Mouse (Mus musculus) erythroid progenitor cell, adult 5-6 weeks (primary cell): Measurements from ENCODE around the gene Zbtb41. TPM values are rescaled to one million over a fixed set of nuclear protein-coding genes. Genes with fewer than 3 reads are reported as not detected.

Source experiments
- ATAC-seq: replicated peaks from 2 replicates; pipeline ENCODE4 v1.8.0; 2016; ENCODE audit warnings: moderate number of reproducible peaks, mild to moderate bottlenecking, moderate TSS enrichment, inconsistent platforms; ENCODE audit not compliant: poor library complexity, low FRiP score, severe bottlenecking
- total RNA-seq, 2 experiments: library from RNA; stranded (forward) in 1 of 2; stranded (reverse) in 1 of 2; fragments of 150-400 nt in 1 of 2; fragments of 186-747, 209-891 nt in 1 of 2; gene quantifications; 2 replicates each; pipeline versions ENCODE4 v1.2.3 to v1.2.4; 2015 to 2017; ENCODE audit warnings: low replicate concordance in 2 of 2

Gene Zbtb41
- total RNA-seq, 2 experiments from 2014 or later, result 7.1 to 7.3 TPM

GRCm38 (mm10) chr1:139460807-139461206, 38.7 kb downstream of the Zbtb41 start:
- no peak for ATAC-seq

- ATAC-seq, result peak; percentile 65; the same call in 1 of the 2 replicates
These were observed 43.8 kb downstream of the Zbtb41 start for GRCm38 (mm10) chr1:139465936-139466335.

- ATAC-seq, result 0 out of 2 replicates have a peak, but pooled peaks have one; percentile 21
These were observed 56.8 kb downstream of the Zbtb41 start for GRCm38 (mm10) chr1:139478898-139479297.

GRCm38 (mm10) chr1:139480246-139480645, 58.2 kb downstream of the Zbtb41 start:
- ATAC-seq, result no peak

- 0 out of 2 replicates have a peak, but pooled peaks have one; percentile 27 for ATAC-seq
These were observed 59.1 kb downstream of the Zbtb41 start for GRCm38 (mm10) chr1:139481146-139481545.

GRCm38 (mm10) chr1:139494630-139495029, 72.5 kb downstream of the Zbtb41 start:
- ATAC-seq, result peak; percentile 36; the same call in 1 of the 2 replicates

- ATAC-seq, result no peak
These were observed 73.3 kb downstream of the Zbtb41 start for GRCm38 (mm10) chr1:139495408-139495807.

GRCm38 (mm10) chr1:139496212-139496611, 74.1 kb downstream of the Zbtb41 start:
- ATAC-seq, result no peak

- ATAC-seq, result no peak
These were observed 77.7 kb downstream of the Zbtb41 start for GRCm38 (mm10) chr1:139499751-139500150.

- ATAC-seq, result no peak
These were observed 79.2 kb downstream of the Zbtb41 start, which contains the start of gene F13b for GRCm38 (mm10) chr1:139501258-139501752. Gene F13b, plus strand, starts transcription at chr1:139501702.

Other genes with a start within 250 kb of the Zbtb41 start
- gene Crb1, start 45.2 kb upstream of the Zbtb41 start, total RNA-seq (2015; ENCODE audit: low replicate concordance), result not detected in 2 replicates
- 0.13 TPM in 1 of 2 replicates, not detected in the other for gene Crb1, start 45.2 kb upstream of the Zbtb41 start, total RNA-seq (2017; ENCODE audit: low replicate concordance)
- 212 and 227 TPM in 2 replicates for gene Aspm, start 32.5 kb downstream of the Zbtb41 start, total RNA-seq (2015; ENCODE audit: low replicate concordance)
- 266 and 287 TPM in 2 replicates for gene Aspm, start 32.5 kb downstream of the Zbtb41 start, total RNA-seq (2017; ENCODE audit: low replicate concordance)
- 2.9 TPM in 1 of 2 replicates, not detected in the other for gene F13b, start 79.4 kb downstream of the Zbtb41 start, total RNA-seq (2015; ENCODE audit: low replicate concordance)
- gene F13b, start 79.4 kb downstream of the Zbtb41 start, total RNA-seq (2017; ENCODE audit: low replicate concordance), result not detected in 2 replicates
- gene Cfhr1, start 138.0 kb downstream of the Zbtb41 start, total RNA-seq (2015; ENCODE audit: low replicate concordance), result not detected in 2 replicates
- not detected in 2 replicates for gene Cfhr1, start 138.0 kb downstream of the Zbtb41 start, total RNA-seq (2017; ENCODE audit: low replicate concordance)